In the genomic region with DNA sequence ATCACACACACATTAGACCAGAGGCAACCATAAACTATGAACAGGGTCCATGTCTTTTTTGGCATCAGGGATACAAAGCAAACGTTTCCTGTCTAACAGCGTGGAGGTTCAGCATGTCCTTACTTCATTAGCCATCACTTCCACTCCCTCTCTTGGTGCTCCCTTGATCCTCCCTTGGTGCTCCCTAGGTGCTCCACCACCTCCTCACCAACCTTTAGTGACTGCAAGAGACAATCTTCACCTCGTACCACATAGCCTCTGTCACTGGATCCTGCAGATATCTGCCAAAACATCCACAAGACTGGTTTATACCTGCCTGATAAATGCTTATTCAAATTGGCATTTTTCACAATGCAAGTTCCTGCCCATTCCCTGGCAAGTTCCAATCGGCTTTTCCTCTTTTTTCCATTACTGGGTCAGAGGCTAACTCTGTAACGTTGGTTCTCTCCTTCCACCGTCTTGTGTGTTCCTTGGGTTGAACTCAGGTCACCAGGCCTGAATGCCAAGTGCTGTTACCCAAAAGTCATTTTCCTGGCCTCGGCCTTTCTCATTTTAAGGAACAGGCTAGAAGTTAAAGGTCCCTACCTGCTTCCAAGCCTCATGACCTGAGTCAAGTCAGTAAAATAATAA, we compare ENCODE assay signal across 12 mouse cellular contexts.
"Had no signal": no experiment of that assay in that cellular context is flagged by ENCODE, and none has a peak within 500 bp of the region (broad histone marks: within the 10 kb centered on the region; RNA-seq: fewer than 3 reads in every experiment).

No protein-coding gene starts in this region.

- ATAC-seq: liver, embryonic 12.5 days had no signal

- DNase-seq: kidney, postnatal 14 days; lung, embryonic 14.5 days; lung, postnatal 10 days; lung, postnatal 4 days; midbrain, embryonic 14.5 days; thymus, postnatal 14 days had no signal

- H3K27me3 ChIP-seq: limb, embryonic 15.5 days; liver, embryonic 12.5 days; neural tube, embryonic 12.5 days had no signal

- H3K36me3 ChIP-seq: limb, embryonic 15.5 days; liver, embryonic 12.5 days; midbrain, embryonic 10.5 days; neural tube, embryonic 12.5 days had no signal

- H3K27ac ChIP-seq: liver, embryonic 12.5 days; midbrain, embryonic 10.5 days; neural tube, embryonic 12.5 days; stomach, postnatal 0 days had no signal

- H3K9me3 ChIP-seq: limb, embryonic 15.5 days; liver, embryonic 12.5 days; midbrain, embryonic 10.5 days; neural tube, embryonic 12.5 days had no signal

- H3K4me3 ChIP-seq: limb, embryonic 15.5 days; liver, embryonic 12.5 days; midbrain, embryonic 10.5 days; myocyte; neural tube, embryonic 12.5 days had no signal

- H3K4me2 ChIP-seq: limb, embryonic 15.5 days; liver, embryonic 12.5 days; lung, embryonic 14.5 days; neural tube, embryonic 12.5 days had no signal

- H3K4me1 ChIP-seq: midbrain, embryonic 10.5 days; neural tube, embryonic 12.5 days had no signal

- H3K9ac ChIP-seq: limb, embryonic 15.5 days; liver, embryonic 12.5 days; lung, embryonic 14.5 days; neural tube, embryonic 12.5 days had no signal
